Mouse (Mus musculus) cerebellum, adult 9-11 months (tissue): ENCODE results near the gene Snx20.

ENCODE experiments used
- DNase-seq: peaks from one replicate; pipeline ENCODE4 v3.0.0; 2022

The Snx20 gene

GRCm38 (mm10) chr8:88642734-88643564 is 7.0 kb upstream of the Snx20 start:
- no peak for DNase-seq

- DNase-seq = no peak
These were observed 3.0 kb upstream of the Snx20 start for GRCm38 (mm10) chr8:88638908-88639307.

GRCm38 (mm10) chr8:88637092-88638000 is 1.4 kb upstream of the Snx20 start:
- no peak for DNase-seq

- DNase-seq = no peak
These were observed 2.6 kb downstream of the Snx20 start for GRCm38 (mm10) chr8:88633343-88633765.

DNA sequence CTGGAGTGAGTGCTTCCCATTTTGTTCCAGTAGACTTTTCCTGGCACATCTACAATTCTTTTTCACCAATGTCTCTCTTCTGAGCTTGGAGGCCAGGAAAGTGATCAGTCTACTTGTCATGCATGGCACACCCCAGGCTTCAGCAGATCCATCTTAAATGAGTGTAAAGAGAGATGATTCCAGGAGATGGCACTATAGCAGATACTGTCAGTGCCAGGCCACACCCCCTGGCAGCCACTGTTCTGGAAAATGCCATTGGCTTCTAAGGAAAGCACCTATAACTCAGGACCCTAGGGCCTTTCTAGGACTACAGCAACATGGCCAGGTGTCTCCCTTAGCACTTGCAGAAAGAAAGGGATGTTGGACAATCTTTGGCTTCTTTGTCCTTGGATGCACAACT is 4.8 kb downstream of the Snx20 start:
- peak; percentile 49 for DNase-seq

- DNase-seq = no peak
These were observed 5.7 kb downstream of the Snx20 start for GRCm38 (mm10) chr8:88630225-88630624.

DNA sequence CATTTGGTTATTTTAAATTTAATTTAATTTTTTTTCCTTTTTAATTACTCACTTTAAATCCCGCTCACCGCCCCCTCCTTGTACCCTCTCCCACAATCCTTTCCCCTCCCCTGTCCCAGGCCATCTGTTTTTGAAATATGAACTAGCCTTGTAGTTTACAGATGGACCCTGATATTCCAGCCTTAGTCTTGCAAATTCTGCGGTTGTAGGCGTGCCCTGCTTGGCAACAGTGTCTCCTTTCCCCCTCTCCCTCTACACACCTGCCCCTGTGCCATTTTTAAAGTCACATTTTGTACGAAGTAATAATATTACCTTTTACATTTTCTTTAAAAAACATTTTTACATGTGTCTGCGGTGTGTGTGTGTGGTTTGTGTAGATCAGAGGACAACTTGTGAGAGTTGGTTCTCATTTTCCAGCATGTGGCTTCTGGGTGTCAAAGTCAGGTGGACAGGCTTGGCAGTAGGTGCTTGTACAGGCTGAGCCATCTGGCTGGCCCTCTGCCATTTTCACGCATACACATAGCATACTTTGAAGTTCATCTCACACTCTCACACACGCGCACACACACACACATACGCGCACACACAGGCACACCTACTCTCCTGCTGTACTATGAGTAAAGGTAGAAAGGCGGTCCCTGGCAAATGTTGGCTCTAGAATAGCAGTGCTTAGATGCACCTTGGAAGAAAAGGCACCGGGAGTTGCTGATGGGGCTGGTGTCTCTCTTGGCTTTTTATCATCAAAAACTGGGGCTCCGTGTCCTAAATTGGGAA is 7.7 kb downstream of the Snx20 start:
- peak; percentile 76 for DNase-seq

DNA sequence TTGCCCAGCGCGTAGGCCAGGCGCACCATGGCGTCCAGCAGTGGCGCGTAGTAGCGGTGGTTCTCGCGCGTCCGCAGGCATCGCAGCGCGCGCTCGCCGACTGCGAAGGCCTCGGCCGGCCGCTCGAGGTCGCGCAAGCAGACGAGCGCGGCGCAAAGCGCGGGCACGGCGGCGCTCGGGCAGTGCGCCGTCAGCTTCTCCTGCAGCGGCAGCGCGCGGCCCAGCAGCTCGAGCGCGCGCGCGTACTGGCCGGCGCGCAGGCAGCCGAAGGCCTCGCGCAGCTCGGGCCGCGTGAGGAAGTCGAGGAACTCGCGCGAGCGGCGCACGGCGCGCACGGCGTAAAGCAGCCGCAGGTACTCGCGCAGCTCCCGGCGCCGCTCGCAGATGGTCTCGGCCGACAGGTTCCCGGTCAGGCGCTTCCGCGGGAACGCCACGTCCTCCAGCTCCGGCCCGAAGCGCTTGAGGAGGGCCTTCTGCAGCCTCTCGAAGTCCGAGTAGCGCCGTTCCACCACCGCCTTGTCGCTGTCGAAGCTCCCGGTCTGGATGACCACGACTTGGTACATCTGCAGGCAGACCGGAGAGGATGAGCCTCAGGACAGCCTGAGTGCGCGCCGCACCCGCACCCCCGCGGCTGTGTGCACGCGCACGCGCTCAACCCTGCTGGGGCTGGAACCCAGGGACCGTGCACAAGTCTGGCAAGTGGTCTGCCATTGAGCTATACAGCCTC is 8.5 kb downstream of the Snx20 start:
- DNase-seq = peak; percentile 88

- no peak for DNase-seq
These were observed 9.0 kb downstream of the Snx20 start for GRCm38 (mm10) chr8:88626940-88627264.

DNA sequence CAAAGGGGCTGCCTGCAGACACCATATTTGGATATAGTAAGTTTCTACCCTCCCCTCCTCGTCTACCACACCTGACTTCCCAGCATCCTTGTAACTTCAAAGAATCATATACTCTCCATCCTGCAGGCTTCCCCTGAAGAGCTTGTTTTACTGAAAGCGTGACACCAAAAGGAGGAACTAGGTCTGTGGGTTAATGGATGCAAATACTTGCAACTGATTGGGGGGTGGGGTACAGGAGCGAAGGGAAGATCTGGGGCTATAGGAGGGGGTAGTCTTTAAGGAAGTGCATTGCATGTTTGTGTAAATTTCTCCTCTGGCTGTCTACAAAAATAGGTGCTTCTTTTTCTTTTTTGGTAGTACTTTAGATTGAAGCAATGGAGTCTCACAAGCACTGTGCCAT is 9.5 kb downstream of the Snx20 start:
- DNase-seq = peak; percentile 40

DNA sequence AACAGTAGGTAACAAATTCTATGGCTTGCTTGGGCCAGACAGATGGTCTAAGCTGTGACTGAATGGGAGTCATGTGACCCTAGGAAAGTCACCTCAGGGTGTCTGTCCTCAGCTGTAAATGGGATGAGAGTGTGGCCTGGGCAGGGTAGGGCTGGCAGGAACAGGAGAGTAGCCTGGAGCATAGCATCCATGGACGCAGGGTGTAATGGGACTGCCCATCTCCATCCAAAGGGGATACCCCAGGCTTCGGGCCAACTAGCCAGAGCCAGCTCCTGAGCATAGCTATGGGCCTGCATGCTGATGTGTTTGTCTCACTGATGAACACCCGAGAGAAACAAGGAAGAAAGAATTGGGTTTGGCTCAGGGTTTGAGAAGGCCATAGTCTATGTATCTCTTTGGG is 11.7 kb downstream of the Snx20 start:
- DNase-seq = peak; percentile 62

DNA sequence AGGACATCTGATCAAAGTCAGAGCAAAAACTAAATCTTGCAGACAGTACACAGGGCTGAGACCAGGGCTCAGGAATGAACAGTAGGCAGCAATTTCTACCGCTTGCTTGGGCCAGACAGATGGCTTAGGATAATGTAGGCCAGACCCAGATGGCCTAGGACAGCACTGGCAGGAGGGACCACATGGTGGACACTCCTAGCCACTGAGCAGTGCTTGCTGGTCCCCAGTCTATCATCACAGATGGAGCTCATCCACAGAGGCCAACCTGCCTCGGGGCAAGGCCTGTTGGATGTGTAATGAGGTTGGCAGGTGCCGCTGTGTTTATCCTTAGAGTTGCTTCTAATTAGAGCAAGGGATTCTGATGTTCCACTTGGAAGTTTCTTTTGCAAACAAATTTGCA is 12.6 kb downstream of the Snx20 start:
- DNase-seq = peak; percentile 93

GRCm38 (mm10) chr8:88621408-88621807 is 14.5 kb downstream of the Snx20 start:
- peak; percentile 80 for DNase-seq

GRCm38 (mm10) chr8:88620931-88621330 is 15.0 kb downstream of the Snx20 start:
- DNase-seq = no peak

DNA sequence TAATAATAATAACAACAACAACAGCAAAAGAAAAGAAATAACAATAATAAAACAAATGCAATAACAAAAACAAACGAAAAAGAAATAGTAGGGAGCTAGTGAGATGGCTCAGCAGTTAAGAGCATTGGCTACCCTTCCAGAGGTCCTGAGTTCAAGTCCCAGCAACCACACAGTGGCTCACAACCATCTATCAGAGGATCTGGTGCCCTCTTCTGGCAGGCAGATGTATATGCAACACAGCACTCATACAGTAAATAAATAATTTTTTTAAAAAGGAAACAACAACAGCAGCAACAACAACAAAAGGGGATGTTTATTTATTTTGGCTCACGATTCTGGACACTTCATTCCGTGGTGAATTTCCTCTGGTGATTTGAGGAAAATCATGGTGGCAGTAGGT is 16.4 kb downstream of the Snx20 start:
- DNase-seq = no peak

DNA sequence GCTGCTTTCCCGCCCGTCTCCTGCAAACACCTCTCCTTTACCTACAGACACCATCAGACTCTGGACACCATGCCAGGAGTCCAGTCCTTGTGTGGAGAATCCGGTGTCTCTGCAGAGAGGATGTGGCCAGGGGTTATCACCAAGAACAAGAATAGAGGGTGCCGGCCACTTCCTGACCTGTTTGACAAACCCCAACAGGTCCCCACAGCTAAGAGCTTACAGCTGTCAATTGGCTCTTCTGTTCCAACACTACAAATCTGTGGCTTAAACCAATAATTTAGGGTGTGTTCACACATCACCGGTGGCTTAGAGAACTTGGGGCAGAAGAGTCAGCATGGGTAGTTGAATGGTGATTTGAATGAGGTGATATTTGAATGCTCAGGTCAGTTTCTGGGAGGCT is 17.3 kb downstream of the Snx20 start:
- DNase-seq = no peak

DNA sequence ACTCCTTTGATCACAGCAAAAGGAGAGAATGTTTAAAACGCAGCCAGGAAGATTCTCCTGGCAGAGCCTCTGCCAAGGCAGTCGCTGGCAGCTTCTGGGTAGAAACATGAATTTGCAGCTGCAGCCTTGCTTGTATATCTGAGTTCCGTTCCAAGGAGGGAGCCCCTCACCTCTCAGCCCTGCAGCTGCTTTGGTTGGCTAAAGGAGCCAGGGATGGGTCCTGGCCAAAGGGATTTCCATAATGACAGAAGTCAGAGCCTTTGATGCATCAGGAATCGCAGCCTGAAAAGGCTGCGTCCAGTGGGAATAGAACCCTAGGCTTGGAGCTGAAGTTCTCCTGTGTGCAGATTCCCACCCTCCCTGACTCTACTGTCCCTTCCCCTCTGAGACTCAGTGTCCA is 20.9 kb downstream of the Snx20 start:
- no peak for DNase-seq

DNA sequence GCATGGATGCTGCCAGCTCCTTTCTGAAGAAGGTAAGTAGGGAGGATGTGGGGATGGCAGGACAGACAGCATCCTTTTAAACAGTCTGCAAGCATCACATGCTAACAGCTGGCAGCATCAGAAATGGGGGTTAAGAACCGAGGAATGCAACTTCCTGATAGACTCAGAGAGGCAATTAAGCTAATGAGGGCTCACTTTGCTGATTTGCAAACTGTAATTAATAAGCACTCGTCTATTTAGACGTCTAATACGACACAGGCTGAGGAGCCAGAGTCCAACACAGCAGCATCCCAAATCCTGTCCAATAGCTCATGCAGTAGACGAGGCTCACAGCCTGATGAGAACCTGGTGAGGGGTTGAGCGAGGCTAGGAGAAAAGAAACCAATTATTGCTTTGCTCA is 25.7 kb downstream of the Snx20 start:
- no peak for DNase-seq

GRCm38 (mm10) chr8:88609036-88609435 is 26.9 kb downstream of the Snx20 start:
- no peak for DNase-seq

GRCm38 (mm10) chr8:88605361-88606040 is 30.4 kb downstream of the Snx20 start:
- DNase-seq = no peak

GRCm38 (mm10) chr8:88604065-88605038 is 31.6 kb downstream of the Snx20 start:
- DNase-seq = no peak
